Mouse (Mus musculus): ENCODE measurements around the gene Spint3.
"Not testable (repeated sequence)": the region's sequence is repeated elsewhere in the genome, so short reads cannot be mapped to it uniquely, and the experiment has no call there.

Spint3 gene

DNA sequence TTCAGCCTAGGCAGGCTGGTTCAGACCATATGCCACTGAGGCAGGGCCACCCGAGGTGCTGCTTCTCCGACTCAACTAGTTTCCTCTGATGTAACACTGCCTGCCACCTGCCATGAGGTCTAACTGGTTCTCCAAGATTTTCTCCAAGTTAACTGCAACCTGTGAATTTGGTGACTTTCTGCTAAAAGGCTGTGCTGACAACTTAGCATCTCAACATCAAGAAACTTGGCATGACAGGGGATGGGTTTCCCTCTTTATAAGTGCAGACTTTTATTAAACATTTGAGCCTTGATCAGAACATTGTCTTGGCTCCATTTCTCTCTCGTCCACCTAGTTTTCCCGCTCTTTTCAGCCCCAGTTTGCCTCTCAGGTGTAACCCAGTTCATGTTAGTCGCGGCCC is at the start of gene Spint3:
Gene Spint3, minus strand, starts transcription at position 101 of the 400 bp plus-strand sequence.
- not testable (repeated sequence) for DNase-seq (ENCODE audit: low spot score)

DNA sequence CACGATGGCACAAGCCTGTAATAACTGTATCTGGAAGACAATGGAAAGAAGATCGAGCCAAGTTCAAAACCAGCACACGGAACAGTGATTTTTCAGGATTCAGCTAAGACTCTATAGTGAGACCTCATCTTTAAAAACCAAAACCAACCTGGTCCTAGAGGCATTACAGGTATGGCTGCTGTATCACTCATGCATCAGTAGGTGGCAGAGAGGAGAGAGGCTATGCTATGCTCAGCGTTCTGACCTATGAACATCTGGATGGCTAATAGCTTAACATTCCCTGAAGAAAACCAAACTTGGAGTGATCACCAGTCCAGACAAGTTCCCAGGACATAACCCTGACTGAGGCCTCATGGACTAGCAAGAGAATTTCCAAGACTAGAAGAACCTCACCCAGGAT is 48.5 kb upstream of the Spint3 start:
- DNase-seq (ENCODE audit: low spot score) = no peak

DNA sequence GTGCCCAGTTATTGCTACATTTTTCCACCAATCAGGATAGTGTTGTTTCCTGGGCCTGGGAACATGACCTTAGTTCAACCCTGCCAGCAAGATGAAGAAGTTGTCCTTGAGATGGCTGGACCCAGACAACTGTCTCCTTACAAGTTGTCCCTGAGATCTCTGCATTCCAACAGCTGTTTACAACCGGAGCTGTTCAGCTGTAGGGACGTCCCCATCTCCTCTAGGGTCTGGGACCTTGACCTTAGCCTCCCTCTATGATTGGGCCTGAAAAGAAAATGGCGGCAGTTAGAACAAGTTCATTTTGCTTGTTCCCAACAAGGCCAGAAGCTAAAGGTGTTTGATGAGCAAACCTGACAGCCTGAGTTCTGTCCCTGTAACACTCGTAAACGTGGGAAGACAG is 45.8 kb upstream of the Spint3 start:
- DNase-seq (ENCODE audit: low spot score) = no peak

DNA sequence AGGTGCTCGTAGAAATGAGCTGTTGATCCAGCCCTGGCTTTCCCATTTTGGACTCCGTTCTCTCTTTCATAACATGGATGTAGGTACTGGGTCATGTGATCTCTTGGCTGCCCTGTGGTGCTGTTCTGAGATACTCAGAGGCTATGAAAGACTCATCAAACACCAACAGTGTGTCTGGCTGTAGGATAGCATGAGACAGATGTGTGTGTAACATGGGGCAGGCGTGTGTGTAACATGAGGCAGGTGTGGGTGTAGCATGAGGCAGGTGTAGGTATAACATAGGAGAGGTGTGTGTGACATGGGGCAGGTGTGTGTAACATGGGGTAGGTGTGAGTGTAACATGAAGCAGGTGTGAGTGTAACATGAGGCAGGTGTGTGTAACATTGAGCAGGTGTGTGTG is 42.1 kb upstream of the Spint3 start:
- DNase-seq (ENCODE audit: low spot score) = no peak

DNA sequence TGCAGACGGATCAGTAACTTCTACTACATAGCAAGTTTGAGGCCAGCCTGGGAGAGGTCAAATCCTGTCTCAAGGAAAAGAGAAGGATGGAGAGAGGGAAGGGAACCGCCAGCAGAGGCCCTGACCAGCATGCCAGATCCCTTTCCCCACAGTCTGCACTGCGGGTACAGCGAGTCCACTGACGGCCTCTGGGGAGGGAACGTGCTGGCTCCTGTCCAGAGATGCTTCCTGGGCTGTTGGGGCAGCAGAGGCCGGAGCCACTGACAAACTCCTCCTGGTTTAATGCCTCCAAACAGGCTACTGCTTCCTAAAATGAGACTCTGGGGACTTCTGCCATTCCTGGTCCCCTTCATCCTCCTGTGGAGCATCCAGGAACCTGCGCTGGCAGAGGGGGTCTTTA is 40.2 kb upstream of the Spint3 start, which contains the start of the genes Wfdc6b and Wfdc8:
Gene Wfdc6b, plus strand, starts transcription at position 52 of the 400 bp plus-strand sequence.
Gene Wfdc8, minus strand, starts transcription at position 156 of the 400 bp plus-strand sequence.
- not testable (repeated sequence) for DNase-seq (ENCODE audit: low spot score)

DNA sequence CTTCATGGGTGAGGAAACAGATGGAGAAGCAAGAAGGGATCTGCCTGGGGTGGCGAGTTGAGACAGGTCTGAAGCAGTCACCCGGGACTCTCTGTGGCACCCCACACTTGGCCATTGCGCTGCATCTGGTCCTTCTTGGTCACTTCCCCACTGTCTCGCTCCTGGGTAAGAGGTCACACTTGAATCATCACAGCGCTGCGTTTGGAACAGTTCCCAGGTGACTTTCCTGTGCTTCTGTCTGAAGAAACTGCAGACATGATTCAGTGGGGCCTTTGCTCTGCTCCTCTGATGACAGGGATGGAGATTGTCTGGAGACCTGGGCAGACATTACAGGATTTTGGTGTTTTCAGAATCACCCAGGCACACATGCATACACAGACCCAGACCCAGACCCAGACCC is 35.5 kb upstream of the Spint3 start:
- no peak for DNase-seq (ENCODE audit: low spot score)

DNA sequence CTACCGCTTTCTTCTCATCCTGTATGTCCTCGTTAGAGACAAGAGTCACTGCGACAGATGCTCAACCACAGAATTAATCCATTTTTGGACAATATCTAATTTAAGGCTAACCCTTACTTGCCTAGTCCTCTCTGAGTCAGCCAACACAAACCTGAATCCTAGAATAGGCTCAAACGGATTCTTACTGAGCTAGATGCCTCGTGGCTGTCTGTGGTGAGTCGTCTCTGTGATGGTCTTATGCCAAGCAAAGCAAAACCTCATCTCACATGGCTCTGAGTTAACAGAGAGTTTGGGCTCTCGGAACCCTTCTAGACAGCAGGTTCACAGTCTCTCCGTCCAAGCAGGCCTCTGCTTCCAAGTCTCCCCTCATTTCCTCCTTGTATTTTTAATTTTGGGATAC is 31.2 kb upstream of the Spint3 start:
- no peak for DNase-seq (ENCODE audit: low spot score)

DNA sequence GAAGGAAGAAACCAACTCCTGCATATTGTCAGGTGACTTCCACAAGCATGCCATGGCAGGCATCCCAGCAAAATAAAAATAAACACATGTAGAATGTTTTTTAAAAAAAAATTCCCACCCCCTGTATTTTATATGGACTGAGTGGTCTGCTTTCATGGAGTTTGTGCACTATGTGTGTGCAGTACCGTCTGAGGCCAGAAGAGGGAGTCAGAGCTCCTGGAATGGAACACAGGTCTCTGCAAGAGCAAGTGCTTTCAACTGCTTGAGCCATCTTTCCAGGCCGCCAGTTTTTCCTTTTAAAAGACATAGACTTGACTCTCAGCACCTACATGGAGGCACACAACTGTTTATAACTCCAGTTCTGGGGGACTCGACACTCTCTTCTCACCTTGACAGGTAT is 30.2 kb upstream of the Spint3 start:
- no peak for DNase-seq (ENCODE audit: low spot score)

DNA sequence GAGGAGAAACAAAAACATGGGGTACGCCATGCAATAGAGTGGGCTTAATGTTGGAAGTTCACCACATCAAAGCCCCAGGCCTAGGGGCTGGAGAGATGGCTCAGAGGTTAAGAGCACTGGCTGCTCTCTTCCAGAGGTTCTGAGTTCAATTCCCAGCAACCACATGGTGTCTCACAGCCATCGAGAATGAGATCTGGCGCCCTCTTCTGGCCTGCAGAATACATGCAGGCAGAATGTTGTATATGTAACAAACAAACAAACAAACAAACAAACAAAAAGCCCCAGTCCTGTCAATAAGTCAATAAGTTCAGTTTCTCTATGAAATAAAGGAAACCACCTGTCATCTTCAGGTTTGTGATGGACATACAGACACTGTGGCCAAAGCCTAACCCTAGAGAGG is 26.9 kb upstream of the Spint3 start:
- DNase-seq (ENCODE audit: low spot score) = no peak

DNA sequence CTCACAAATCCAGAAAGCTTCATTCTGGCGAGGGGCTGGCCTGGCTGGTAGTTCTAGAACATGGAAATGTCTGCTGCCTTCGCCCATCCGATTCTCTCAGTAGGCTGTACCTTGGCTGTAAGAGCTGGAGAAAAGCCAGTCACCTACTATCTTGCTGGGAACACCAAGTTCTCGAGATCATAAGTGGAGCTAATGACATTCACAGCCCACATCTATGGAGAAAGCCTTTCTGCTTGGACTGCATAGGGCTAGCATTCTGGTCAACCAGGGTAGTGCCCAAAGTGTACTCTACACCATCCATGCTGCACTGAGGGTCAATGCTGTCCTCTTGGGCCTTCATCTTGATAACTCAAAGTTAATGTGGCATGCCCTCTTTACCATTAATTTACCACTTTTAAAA is 20.2 kb upstream of the Spint3 start, which contains the start of gene Eppin:
Gene Eppin, minus strand, starts transcription at position 101 of the 400 bp plus-strand sequence.
- no peak for DNase-seq (ENCODE audit: low spot score)

DNA sequence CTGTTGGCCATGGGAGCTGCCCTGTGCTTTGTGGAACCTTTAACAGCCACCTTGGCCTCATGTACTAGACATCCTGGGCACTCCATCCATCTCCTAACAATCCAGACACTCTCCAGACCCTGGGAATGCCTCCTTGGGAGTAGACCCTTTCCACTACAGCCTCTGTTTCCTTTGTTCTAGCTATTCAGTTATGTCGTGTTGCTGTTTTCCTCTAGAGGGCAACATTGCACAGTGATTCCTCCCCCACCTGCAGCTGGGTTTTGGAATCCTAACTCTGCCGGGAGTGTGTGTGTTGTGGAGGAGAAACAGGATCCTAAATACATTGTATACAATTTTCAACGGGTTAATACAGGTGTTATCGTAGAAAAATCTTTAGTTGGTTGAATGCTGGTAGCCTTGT is 18.8 kb upstream of the Spint3 start:
- DNase-seq (ENCODE audit: low spot score) = peak; percentile 8

DNA sequence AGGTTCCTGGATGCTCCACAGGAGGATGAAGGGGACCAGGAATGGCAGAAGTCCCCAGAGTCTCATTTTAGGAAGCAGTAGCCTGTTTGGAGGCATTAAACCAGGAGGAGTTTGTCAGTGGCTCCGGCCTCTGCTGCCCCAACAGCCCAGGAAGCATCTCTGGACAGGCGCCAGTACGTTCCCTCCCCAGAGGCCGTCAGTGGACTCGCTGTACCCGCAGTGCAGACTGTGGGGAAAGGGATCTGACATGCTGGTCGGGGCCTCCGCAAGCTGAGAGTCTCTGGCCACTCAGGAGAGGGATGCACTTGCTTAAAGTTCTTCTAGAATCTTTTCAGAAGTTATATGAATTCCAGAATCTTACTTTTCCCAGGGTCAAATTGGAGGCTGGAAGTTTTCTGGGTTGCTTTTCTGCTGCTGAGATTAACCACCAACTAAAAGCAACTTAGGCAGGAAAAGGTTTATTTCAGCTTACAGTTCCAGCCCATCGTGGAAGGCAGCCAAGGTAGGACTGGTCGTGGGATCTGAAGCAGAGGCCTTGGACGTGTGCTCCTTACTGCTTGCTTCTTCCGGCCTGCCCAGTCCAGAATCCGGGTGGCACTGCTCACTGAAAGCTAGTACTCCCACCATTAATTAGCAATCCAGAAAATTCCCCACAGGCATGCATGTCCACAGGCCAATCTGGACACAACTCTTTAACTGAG is 11.9 kb upstream of the Spint3 start, which contains the start of gene Wfdc6a:
Gene Wfdc6a, minus strand, starts transcription at position 423 of the 701 bp plus-strand sequence.
- not testable (repeated sequence) for DNase-seq (ENCODE audit: low spot score)

DNA sequence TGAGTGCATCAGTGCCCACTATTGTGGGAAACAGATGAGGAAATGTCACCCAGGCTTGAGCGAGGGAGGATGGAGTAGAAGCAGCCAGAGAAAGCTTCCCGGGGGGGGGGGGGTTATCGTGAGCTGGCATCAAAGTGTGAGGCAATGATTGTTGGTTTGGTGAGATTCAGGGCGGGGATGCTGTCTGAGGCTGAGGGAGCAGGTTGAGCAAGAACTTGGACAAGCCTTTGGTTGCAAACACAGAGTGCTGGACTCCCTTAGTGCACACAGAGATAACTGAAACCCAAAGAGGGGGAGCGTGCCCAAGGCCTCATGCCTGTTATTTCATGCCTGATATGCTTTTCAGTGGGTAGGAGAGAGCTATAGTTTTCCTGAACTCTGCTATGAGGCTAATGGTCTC is 5.8 kb downstream of the Spint3 start:
- DNase-seq (ENCODE audit: low spot score) = no peak

DNA sequence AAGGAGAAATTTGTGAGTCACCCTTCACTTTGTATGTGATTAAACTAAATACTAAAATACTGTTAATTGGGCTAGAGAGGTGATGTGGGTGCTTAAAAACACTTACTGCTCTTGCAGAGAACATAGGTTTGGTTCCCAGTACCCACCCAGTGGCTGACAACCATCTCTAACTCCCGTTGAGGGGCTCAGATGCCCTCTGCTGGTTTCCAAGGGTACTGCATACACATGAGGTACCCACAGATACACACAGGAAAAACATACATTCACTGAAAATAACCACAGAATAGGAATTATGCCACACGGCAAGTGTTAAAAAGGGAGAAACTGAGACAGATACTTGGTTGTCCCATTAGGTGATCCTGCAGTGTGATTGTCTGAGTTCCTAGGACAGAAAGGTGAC is 6.3 kb downstream of the Spint3 start:
- DNase-seq (ENCODE audit: low spot score) = no peak

DNA sequence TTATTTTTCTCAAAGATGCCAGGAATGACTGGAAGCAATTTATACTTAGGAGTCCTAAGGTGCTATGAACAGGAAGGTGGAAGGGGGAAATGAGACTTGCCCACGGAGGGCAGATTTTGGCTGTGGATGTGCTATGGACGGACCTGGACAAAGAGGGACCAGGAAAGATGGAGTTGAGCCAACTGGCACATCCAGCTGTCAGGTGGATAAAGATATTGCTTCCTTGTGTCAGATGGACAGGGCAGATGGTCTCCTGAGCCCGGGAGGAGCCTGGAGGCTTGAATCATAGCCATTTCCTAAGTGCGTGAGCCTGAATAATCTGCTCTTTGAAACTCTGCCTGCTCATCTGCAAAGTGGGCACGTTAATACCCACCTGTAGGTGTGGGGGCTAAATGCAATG is 8.9 kb downstream of the Spint3 start:
- no peak for DNase-seq (ENCODE audit: low spot score)

DNA sequence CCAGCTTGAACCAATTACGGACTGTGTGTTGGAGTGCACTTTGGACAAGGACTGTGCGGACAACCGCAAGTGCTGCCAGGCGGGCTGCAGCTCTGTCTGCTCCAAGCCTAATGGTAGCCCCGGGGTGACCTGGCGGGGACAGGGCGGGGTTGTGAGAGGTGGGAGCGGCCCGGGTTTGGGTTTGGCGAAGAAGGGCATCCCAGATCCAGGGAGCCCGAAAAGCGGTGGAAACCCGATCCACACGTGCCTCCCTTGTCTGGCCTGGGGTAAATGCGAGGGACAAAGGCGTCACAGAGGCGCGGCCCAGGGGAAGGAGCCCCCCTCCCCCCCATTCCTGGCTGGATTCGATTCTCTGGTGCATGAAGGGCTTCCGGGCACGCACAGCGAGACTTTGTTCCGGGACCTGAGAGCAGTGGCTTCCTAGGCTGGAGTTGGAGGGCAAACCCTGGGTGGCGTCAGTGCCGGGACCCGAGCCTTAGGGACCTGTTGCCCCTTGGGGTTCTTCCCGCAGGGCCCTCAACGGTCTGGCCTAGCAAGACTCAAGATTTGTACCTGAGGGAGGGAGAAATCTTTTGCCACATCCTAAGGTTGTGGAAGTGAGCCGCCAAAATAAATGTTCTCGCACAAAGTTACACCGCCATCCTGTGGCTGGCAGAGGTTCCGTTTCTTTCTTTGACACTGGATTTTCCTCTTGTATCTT is 9.8 kb downstream of the Spint3 start:
- no peak for DNase-seq (ENCODE audit: low spot score)

DNA sequence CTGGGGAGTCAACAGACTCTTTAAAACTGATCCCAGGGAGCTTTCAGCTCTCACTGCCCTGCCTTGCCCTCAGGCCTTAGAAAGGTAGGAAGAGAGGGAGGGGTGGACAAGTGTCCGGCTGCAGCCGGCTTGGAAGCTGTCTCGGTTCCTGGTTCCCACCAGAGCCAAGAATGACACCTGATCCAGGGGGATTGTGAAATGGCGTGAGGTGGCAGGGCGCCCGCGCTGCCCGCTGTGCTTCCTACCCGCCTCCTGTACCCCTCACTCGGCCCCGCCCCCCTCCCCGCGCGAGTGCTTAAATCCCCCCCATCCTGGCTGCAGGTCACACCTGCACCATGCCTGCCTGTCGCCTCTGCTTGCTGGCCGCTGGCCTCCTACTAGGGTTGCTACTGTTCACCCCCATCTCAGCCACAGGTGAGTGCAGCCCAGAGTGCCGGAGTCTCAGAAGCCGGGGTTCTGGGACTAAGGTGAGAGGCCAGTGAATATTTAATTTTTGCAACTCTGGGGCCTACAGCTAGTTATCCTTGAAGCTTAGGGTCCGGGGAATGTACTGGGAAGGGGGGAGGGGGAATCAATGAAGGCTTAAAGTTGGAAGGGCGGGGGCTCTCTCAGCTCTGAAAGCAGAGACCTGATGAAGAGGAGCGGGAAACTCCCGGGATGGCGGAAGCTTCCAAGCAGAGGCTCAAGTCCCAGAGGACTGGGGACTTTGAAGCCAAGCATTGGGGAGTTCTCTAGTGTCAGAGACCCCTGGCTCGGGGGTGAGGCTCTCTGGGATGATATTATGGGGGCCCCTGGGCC is 10.7 kb downstream of the Spint3 start, which contains the start of gene Wfdc2:
Gene Wfdc2, plus strand, starts transcription at position 23 of the 798 bp plus-strand sequence.
- no peak for DNase-seq (ENCODE audit: low spot score)

DNA sequence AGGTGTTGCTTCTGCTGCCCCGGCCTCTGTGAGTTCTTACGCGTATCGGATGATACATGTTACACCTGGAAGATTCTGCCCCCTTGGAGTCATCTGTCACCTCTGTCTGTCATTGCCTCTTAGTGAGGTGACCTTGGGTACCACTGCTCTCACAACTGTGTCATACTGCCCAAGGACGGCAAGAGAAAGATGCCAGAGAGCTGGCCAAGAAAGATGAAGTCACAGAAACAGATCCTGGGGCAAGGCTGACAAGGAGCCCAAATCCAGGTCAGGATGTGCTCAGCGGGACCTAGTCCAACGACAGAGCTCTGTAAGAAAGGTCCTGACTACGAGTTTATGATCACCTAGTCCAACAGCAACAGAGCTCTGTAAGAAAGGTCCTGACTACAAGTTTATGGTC is 13.2 kb downstream of the Spint3 start:
- DNase-seq (ENCODE audit: low spot score) = no peak

DNA sequence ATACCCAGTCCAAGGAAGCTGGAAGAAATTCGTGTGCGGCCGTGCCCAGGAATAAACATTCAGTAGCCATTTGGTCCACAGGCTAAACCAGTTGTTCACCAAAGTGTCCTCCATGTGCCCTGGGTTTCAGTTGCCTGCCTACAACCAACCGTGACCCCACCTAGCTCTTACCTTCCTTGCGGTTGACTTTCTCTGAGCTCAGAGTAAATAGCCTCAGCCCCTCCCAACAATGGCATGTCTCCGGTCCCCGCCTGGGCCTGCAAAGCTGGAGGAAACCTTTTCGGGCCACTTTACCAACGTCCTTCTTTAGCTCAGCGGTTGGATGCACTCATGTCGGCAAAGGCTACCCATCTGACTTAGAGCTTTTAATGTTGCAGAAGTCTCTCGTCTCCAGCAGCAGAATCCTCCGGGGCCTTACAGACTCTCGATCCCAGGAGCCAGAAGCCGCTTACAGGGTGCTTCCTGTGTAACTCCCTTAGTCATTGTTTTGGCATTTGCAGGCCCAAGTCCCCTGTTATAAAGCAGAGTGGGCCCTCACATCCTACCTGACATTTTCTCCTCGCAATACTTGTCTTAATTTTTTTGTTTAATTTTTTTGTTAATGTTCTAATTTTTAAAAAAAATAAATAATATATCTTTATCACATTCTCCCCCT is 14.1 kb downstream of the Spint3 start:
- DNase-seq (ENCODE audit: low spot score) = no peak

DNA sequence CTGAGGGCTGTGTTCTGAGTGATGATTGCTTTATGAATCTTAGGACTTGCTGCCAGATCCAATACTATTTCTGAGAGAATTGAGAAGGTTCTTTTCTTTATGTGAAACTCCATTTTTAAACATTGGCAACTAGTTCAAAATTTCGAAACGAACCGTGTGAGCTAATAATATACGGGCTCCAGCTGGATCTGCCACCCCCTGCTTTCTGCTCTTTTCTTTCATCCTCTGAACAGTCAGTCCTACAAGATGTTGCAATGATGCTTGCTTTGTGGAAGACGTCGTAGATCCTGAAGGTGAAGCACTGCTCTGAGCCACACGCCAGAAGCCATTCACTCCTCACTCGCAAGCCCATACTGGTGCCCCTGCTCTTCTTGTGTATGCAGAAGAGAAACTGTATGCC is 14.8 kb downstream of the Spint3 start:
- peak; percentile 49 for DNase-seq (ENCODE audit: low spot score)

DNA sequence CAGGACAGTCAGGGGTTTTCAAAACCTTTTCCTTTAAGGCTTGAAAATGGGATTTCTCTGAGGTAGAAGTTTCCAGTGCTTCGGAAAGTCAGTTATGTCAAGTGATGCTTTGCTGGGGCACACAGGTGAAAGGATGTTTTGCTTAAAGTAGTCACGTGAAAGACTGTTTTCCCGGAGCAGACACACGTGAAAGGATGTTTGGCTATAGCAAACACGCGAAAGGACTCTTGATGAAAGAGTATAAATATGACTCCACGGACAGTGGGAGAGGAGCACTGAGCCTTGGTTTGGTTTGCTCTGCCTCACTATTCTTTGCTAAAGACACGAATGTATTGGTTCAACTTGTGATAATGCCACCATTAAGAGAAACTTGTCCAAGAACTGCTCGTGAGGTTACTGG is 21.8 kb downstream of the Spint3 start:
- no peak for DNase-seq (ENCODE audit: low spot score)

DNA sequence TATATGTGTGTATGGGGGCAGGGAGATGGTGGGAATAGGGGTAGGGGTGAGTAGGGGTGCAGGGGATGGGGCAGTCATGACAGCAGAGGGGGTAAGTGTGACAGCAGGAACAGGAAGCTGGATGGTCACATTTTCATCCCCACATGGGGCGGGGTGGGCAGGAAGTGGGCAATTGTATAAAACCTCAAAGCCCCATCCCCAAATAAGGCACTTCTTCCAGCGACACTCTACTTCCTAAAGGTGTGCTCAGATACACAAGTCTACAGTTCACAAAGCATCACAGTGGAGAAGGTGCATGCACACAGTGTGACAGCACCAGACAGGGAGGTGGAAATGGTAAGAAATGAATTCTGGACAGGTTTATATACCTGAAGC is 22.4 kb downstream of the Spint3 start:
- DNase-seq (ENCODE audit: low spot score) = no peak
